Mouse (Mus musculus) splenic B cell, adult 2 months (primary cell): ENCODE measurements around the gene Wars.
A peak's percentile ranks its signal among the peaks of the same experiment; 100 is the strongest.

Experiments used
- DNase-seq: peaks from one replicate; pipeline ENCODE4 v3.0.0-alpha.2; 2011; ENCODE audit warnings: low read depth, low spot score
- H3K27me3 ChIP-seq: 2 replicates; pipeline ENCODE4 v1.6.1; 2012; ENCODE audit warnings: mild to moderate bottlenecking, low read length, moderate library complexity, mixed read lengths; ENCODE audit not compliant: control insufficient read depth, poor library complexity, insufficient read depth, severe bottlenecking
- H3K36me3 ChIP-seq: 2 replicates; pipeline ENCODE4 v1.6.1; 2012; ENCODE audit warnings: mild to moderate bottlenecking, low read length, moderate library complexity, mixed read lengths; ENCODE audit not compliant: control insufficient read depth, poor library complexity, insufficient read depth, severe bottlenecking

Gene Wars

DNA sequence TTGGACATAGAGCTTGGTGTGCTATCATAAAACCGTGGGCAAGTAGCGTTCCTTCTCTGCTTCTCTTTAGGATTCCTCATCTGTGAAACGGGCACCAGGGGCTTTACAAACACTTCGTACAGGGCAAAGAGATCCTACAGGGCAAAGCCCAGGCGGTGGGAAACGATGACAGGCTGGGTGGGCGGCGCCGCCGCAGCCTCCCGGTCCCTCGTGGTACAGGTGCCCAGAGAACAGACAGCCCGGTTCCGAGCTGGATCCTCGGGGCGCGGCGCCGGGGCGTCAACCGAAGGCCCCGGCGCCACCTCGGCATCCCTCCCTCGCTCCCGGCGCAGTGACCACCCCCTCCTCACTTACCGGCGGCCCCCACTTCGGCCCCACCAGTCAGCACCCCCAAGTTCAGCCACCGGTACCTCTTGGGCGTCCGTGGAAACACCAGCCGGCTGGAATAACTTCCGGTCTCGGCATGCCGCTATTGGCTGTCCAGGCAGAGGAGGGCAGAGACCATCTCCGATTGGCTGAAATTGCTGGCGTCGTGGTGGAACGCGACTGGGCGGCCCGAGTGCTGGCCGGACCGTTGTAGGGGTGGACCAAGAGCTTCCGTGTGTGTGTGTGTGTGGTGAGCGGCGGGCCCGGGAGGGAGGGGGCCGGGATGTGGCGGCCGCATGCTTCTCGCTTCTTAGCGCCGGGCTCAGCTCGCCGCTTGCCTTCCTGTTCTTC, at the start of gene Wars:
TSS of gene Wars (minus strand) at position 460 of the 717 bp plus-strand sequence.
- H3K27me3 ChIP-seq: no peaks in the 10 kb centered on the region
- peak; percentile 96 for DNase-seq
- no peaks in the 10 kb centered on the region; the same call in 1 of the 2 replicates for H3K36me3 ChIP-seq

DNA sequence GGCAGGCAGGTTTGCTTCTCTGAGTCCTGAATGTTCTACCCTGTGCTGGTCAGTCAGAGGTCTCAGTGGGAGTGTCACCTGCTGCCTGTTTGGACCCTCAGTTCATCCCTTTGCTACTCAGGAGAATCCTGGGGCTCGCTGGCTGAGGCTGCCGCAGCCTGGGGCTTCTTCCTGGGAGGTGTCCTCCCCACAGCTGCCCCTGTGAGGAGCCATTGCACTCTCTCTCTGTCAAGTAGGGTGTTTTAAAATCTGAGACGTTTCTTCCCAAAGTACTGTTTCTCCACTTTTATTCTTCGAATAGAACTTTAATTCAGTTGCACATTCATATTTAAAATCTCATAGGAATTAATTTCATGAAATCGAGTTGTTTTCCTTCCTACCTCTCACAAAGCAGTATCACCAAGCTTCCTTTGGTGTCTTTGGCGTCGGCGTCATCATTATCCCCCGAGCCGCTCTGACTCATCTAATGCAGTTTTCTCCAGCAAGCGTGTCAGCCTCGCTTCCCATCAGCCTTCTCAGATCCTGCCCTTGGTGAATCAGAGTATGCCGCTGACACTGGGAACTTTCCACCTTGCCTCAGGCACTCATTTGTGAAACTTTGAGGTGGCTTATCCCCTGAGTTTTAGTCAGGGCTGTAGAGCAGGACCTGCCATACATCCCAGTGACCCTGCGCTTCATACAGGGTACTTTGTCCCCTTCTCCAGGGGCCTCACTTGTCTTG, 48.4 kb upstream of the Wars start:
- no peak for DNase-seq
- Histone ChIP-seq H3K27me3 (no peaks in the 10 kb centered on the region), H3K36me3 (no peaks in the 10 kb centered on the region)

DNA sequence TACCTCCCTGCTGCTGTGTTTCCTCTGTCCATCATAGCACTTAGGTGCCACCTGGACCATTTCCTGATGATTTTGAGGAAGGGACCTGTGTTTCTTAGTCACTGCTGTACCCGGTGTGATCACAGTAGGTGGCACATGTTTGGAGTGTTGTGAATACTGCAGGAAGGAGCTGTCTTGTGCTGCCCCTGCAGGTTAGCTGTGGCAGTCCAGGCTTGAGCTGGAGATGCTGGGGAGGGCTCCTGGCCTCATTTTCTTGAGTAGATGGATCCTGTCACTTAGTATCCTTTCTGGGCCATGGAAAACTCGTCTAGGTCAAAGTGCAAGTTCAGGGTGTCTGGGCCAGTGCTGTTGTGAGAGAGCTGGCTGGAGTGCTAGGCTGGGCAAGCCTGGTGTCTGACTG, 47.3 kb upstream of the Wars start:
- DNase-seq: no peak
- H3K27me3 ChIP-seq: no peaks in the 10 kb centered on the region
- no peaks in the 10 kb centered on the region for H3K36me3 ChIP-seq

DNA sequence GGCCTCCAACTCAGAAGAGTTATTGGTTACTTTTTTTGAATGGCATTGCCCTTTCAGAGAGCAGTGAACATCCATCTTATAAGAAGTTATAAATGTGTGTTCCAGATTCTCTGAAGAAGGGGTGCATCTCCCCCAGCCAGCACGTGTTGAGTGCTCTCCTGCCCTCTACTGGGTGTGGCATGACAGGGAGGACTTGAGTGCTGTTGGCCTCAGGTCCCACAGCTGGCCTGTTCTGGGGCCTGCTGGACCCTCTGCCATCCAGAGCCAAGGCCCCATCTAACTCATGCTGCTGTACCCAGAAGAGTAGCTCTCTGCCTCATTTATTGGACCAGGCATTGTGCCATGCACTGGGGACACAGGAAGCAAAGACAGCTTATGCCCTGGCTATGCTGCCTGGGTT, 46.3 kb upstream of the Wars start:
- Histone ChIP-seq H3K36me3 (no peaks in the 10 kb centered on the region), H3K27me3 (no peaks in the 10 kb centered on the region)
- DNase-seq: no peak

DNA sequence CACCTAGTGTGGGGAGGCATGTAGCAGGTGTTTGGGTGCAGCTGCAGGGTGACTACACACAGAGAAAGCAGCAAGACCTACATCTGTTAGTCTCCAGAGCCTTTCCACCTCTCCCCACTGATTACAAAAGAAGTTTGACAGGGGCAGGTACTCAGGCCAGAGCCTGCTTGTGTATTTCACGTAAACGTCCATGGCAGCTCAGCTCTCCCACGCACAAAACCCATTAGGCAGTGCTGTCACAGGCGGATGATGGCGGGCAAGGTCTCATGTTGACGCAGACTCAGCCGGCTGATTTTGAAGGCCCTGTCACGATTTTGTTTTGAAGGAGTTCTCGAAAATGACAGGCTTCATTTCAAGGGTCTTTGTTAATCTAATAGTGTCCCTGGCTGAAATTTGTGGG, 45.3 kb upstream of the Wars start:
- no peaks in the 10 kb centered on the region for H3K27me3 ChIP-seq
- H3K36me3 ChIP-seq: no peaks in the 10 kb centered on the region
- no peak for DNase-seq

DNA sequence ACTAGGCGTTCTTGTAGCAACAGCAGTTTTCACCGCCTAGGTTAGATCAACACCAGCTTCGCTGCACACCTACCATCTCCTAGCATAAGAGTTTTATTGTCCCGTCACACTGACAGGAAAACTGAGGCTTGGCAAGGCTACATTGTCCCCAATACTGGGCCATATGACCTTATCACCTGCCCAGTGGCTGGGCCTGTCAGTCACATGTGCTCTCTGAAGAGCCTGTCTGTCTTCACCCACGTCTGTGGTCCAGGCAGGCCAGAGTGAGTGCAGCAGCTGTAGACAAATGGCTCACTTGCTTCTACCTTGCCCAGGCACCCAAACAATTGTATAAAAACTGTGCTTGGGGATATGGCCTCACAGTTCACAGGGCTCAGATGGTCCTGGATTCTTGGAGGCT, 44.9 kb upstream of the Wars start:
- H3K27me3 ChIP-seq: no peaks in the 10 kb centered on the region
- no peak for DNase-seq
- no peaks in the 10 kb centered on the region for H3K36me3 ChIP-seq

DNA sequence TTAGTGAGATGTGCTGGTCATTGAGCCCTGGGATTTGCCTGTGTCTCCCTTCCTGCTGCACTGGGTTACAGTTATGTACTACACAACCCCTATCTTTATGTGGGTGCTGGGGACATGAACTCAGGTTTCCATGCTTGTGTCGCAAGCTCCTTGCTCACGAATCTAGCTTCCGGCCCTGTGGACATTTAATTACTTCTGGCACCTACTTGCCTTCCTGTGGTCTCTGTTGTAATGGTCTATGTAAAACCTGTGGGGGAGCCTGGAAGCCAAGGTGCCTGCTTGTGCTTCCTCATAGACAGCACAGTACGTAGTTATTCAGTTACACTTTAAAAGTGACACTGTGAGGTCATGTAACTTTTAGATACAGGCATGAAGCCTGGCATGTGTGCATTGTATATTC, 43.5 kb upstream of the Wars start:
- Histone ChIP-seq H3K36me3 (no peaks in the 10 kb centered on the region), H3K27me3 (no peaks in the 10 kb centered on the region)
- no peak for DNase-seq

DNA sequence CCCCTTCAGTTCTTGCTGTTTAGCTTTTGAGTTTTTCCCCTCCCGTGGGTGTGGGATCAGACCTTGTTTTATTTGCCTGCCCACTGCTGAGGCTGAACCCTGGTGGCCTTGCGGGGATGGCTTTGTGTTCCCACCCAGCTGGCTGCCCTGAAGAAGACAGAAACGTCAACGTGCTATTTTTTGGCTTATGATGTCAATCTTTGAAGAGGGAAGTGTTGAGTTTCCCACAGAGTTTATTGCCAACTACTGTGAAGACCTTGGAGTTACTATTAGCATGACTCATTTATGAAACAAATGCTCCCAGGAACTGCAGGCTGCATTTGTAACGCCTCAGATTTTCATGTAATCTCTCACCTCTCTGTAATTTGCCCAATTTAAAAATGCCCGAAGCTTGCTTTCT, 42.9 kb upstream of the Wars start:
- H3K36me3 ChIP-seq: no peaks in the 10 kb centered on the region
- H3K27me3 ChIP-seq: no peaks in the 10 kb centered on the region
- DNase-seq: no peak

DNA sequence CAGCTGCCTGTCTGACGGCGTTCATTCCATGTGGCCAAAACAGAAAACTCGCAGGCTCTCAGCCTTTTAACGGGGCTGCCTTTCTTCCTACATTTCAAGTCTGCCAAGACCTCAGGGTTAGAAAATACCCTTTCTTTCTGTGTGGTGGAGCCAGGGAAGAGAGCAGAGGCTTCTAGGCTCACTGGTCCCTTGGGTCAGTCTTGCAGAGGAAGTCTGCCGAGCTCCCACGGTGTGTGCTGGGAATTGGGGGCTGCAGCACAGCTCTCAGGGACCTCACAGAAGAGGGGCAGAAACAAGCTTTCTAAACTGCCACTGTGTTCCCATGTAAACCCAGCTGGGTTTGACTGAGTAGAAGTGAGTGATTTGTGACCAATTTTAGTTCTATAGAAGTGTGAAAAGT, 40.3 kb upstream of the Wars start:
- Histone ChIP-seq H3K36me3 (no peaks in the 10 kb centered on the region), H3K27me3 (no peaks in the 10 kb centered on the region)
- DNase-seq: no peak

DNA sequence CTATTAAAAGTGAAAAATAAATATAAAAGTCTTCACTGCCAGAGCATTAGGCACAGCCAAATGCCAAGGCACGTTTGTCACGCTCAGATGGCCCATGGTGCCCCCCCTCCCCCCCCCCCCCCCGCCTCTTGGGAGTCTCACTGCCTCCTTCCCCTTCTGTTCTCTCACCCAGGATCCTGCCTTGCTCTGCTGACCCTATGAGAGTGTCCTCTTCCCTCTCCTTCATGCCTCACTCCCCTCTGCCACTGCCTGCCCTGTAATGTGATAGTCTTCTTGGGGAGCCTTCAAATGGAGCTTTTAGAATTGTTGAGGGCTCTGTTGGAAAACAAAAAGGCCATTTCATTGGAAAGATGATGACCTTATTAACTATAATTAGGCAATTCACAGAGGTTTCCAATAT, 38.1 kb upstream of the Wars start:
- DNase-seq: no peak
- Histone ChIP-seq H3K36me3 (no peaks in the 10 kb centered on the region), H3K27me3 (no peaks in the 10 kb centered on the region)

DNA sequence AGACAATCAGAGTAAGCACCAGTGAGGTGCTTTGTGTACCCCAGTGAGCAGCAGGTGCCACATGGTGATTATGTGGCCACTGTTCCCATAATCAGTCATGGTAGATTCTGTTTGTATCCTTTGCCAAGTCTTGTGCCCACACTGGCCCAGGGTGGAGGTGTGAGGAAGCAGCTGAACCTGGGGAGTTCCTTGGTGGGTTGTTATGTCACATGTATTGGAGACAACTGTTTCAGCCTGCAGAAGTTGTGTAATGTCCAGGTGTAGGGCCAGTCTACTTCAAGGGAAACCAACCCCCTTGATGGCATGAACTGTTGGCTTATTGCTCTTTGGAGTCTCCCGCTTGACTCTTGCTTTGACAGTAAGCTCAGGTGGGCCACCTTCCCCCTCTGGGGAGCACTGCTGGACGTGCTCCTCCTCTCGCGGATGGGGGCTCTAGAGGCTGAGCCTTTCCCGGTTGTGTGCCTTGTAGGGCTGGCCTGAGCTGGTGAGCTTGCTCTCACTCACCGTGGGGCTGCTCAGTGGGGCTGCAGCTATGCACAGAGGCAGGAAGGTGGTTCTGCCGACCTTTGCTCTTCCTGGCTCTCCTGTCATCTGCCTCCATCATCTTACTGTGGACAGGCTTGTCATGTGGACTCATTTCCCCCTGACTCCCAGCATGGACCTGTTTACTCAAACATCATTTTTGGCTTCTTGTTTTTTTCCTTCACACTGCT, 37.5 kb upstream of the Wars start:
- DNase-seq: no peak
- Histone ChIP-seq H3K36me3 (no peaks in the 10 kb centered on the region), H3K27me3 (no peaks in the 10 kb centered on the region)

DNA sequence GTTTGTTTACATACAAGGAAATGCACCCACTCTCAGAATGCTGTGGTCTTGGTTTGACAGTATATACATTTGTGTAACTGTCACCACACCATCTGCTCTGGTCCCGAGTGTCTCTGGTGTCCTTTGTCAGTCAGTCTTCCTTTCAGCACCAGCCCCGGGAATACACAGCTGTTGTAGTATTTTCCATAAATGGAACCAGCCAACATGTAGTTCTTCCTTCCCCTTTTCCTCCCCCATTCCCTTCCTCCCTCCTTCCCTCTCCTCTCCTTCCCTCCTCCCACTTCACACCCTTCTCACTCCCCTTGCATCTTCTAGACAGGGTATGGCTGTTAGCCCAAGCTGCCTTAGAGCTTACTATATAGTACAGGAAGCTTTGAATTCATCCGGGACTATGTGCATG, 35.5 kb upstream of the Wars start:
- DNase-seq: no peak
- no peaks in the 10 kb centered on the region for H3K27me3 ChIP-seq
- H3K36me3 ChIP-seq: no peaks in the 10 kb centered on the region

DNA sequence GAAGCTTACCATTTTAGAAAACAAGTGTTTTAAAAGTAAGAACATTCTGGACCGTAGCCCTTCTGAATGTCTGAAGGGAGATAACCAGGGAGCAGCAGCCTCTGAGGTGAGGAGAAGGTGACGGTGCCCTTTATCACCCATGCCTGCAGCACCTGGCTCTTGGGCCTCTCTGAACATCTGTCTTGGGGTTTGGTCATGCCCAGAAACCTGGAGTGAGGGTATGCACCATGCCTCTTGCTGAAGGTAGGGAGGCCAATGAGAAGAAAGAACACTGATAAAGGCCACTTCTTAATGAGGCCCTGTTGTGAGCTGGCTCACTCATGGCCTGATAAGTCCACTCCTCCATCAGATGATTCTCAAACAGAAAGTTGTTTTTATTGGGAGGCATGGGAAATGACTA, 34.3 kb upstream of the Wars start:
- DNase-seq: no peak
- H3K36me3 ChIP-seq: no peaks in the 10 kb centered on the region
- H3K27me3 ChIP-seq: no peaks in the 10 kb centered on the region

DNA sequence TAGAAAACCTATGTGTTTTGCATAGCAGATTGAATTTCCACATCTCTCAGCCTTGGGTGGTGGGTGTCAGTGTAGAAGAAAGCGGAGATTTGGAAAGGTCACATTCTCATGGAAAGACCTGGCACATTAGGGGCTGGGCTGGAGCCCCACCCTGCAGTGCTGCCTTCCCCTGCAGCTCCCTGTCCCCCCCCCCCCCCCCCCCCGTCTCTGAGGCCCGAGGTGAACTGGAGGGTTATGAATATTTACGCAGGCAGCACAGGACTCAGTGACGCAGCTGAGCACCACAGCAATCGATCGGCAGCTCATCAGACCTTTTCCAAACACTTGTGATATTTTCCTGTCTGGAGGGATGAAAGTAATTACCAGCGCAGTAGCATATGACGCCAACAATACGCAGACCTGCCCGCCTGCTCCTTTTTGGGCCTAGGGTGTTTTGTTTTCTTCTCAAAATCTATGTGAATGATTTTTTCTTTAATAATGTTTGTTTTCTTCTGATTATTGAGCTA, 32.7 kb upstream of the Wars start:
- H3K36me3 ChIP-seq: no peaks in the 10 kb centered on the region
- no peaks in the 10 kb centered on the region for H3K27me3 ChIP-seq
- DNase-seq: no peak

DNA sequence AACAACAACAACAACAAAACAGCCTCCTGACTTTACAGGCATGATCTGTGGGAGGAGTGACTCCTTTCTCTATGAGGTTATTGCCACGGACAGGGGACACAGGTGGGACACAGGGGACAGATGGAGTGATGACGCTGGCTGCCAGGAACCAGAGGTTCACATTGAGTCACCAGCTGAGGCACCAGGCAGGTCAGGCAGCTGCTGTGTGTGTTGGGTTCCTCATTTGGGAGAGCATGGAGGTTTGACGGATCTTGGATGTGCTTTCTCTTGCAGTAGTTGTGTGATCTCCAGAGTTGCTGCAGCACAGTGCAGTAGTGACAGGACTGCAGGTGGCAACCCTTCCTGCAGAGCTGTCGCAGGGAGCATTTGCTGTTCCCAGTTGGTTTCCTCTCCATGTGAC, 24.8 kb upstream of the Wars start:
- Histone ChIP-seq H3K36me3 (no peaks in the 10 kb centered on the region), H3K27me3 (no peaks in the 10 kb centered on the region)
- no peak for DNase-seq
